ENCODE assay signal across 26 mouse cellular contexts in genomic region chr1:36910397-36910796, GRCm38 (mm10). TPM values are rescaled to one million over a fixed set of nuclear protein-coding genes. Genes with fewer than 3 reads are reported as not detected.
A peak's percentile ranks its signal among the peaks of the same experiment; 100 is the strongest.
DNase-seq lines count a peak whose midpoint lies in the region; ATAC-seq and TF ChIP-seq lines count a peak whose summit lies in the region.
"Had no signal": no experiment of that assay in that cellular context is flagged by ENCODE, and none has a peak within 500 bp of the region (broad histone marks: within the 10 kb centered on the region; RNA-seq: fewer than 3 reads in every experiment).

No protein-coding gene starts in this region.

- DNase-seq in liver, postnatal 0 days: no peak
- peak; percentile 75 for DNase-seq in naive thymus-derived CD4-positive, alpha-beta T cell, adult 2 months (ENCODE audit: low read depth)
- no peak for DNase-seq in right cerebral cortex, postnatal 14 days
- DNase-seq: adrenal gland, adult 2 months; adrenal gland, postnatal 25 days; cerebellum, adult 11-12 months; cerebellum, adult 9-11 months; cerebellum, postnatal 25 days; gastrocnemius, postnatal 25 days; heart, adult 18-20 months; heart, postnatal 10 days; heart, postnatal 36 days had no signal

- ATAC-seq in liver, embryonic 12.5 days: no peak
- no peak for ATAC-seq in liver, postnatal 0 days
- ATAC-seq in activated CD4-positive, CD25-positive, alpha-beta regulatory T cell, adult 4 months: peak; percentile 78
- no peak for ATAC-seq in megakaryocyte progenitor cell, adult 5-6 weeks (replicated peaks; ENCODE audit: poor library complexity)
- ATAC-seq: forebrain, embryonic 14.5 days; hindbrain, embryonic 16.5 days; intestine, postnatal 0 days had no signal

- TF ChIP-seq EP300 in liver, postnatal 0 days (IDR thresholded peaks at IDR 0.05; ENCODE audit: low read depth): no peak

- no peak overlapping the region for H3K4me2 ChIP-seq in liver, embryonic 12.5 days
- no peak overlapping the region for H3K4me2 ChIP-seq in liver, postnatal 0 days (ENCODE audit: low read depth, low read length)
- H3K4me2 ChIP-seq: embryonic facial prominence, embryonic 12.5 days; embryonic facial prominence, embryonic 15.5 days; heart, embryonic 12.5 days; heart, embryonic 15.5 days; hindbrain, embryonic 13.5 days had no signal

- TF ChIP-seq CTCF in liver, postnatal 0 days (IDR thresholded peaks at IDR 0.05; ENCODE audit: low read depth): no peak

- no peaks in the 10 kb centered on the region for H3K9me3 ChIP-seq in liver, embryonic 12.5 days (replicated peaks)
- H3K9me3 ChIP-seq in liver, postnatal 0 days (ENCODE audit: low read length): no peaks in the 10 kb centered on the region
- H3K9me3 ChIP-seq: embryonic facial prominence, embryonic 12.5 days; embryonic facial prominence, embryonic 15.5 days; G1E; heart, embryonic 12.5 days; heart, embryonic 15.5 days; hindbrain, embryonic 10.5 days; hindbrain, embryonic 13.5 days had no signal

- WGBS in liver, embryonic 12.5 days (ENCODE audit: insufficient replicate concordance): 86% methylated on average over 5 of the region's 5 CpGs
- WGBS in liver, postnatal 0 days (ENCODE audit: insufficient replicate concordance): 89% methylated on average over 5 of the region's 5 CpGs

- H3K27ac ChIP-seq in liver, embryonic 12.5 days: 0 out of 2 replicates have a peak overlapping the region, but pooled peaks have one; percentile 20
- no peak overlapping the region for H3K27ac ChIP-seq in liver, postnatal 0 days (ENCODE audit: low read depth)
- H3K27ac ChIP-seq: embryonic facial prominence, embryonic 12.5 days; embryonic facial prominence, embryonic 15.5 days; heart, embryonic 15.5 days; hindbrain, embryonic 10.5 days; hindbrain, embryonic 13.5 days had no signal

- H3K36me3 ChIP-seq in liver, embryonic 12.5 days: peaks cover 16% of the 10 kb centered on the region
- peaks cover 2% of the 10 kb centered on the region; the same call in 1 of the 2 replicates for H3K36me3 ChIP-seq in liver, postnatal 0 days (replicated peaks; ENCODE audit: insufficient read depth, low read length)
- H3K36me3 ChIP-seq: embryonic facial prominence, embryonic 12.5 days; embryonic facial prominence, embryonic 15.5 days; heart, embryonic 12.5 days; heart, embryonic 15.5 days had no signal

- no peaks in the 10 kb centered on the region for H3K27me3 ChIP-seq in liver, embryonic 12.5 days (replicated peaks)
- H3K27me3 ChIP-seq in liver, postnatal 0 days (ENCODE audit: insufficient read depth, low read length): no peaks in the 10 kb centered on the region
- H3K27me3 ChIP-seq: embryonic facial prominence, embryonic 12.5 days; embryonic facial prominence, embryonic 15.5 days; heart, embryonic 12.5 days; heart, embryonic 15.5 days; hindbrain, embryonic 13.5 days; Patski had no signal

- peaks cover 69% of the 10 kb centered on the region for H3K4me1 ChIP-seq in liver, embryonic 12.5 days
- peaks cover 36% of the 10 kb centered on the region for H3K4me1 ChIP-seq in liver, postnatal 0 days (ENCODE audit: insufficient read depth)

- H3K9ac ChIP-seq in liver, embryonic 12.5 days: no peak overlapping the region
- no peak overlapping the region for H3K9ac ChIP-seq in liver, postnatal 0 days (replicated peaks)
- H3K9ac ChIP-seq: embryonic facial prominence, embryonic 12.5 days; embryonic facial prominence, embryonic 15.5 days; heart, embryonic 12.5 days; heart, embryonic 15.5 days; hindbrain, embryonic 13.5 days had no signal

- H3K4me3 ChIP-seq in liver, embryonic 12.5 days: no peak overlapping the region
- no peak overlapping the region for H3K4me3 ChIP-seq in liver, postnatal 0 days (ENCODE audit: low read depth, low read length)
- H3K4me3 ChIP-seq: embryonic facial prominence, embryonic 12.5 days; embryonic facial prominence, embryonic 15.5 days; heart, embryonic 12.5 days; heart, embryonic 15.5 days; hindbrain, embryonic 10.5 days; hindbrain, embryonic 13.5 days had no signal

RNA-seq across cellular contexts. Expression of gene Tmem131, which starts 33.1 kb away (rescaled TPM):
- polyA plus RNA-seq in liver, embryonic 12.5 days (2016; fragmentation: Nextera tagmentation; extraction: Ambion mirVana): 14.9 and 15.4 TPM in 2 replicates
- polyA plus RNA-seq in liver, postnatal 0 days (2015; fragmentation: Nextera tagmentation; extraction: Ambion mirVana): 4.8 and 6.1 TPM in 2 replicates
- 10 to 100 TPM; 10.3 to 11.4 TPM for polyA plus RNA-seq in activated CD4-positive, CD25-positive, alpha-beta regulatory T cell, adult 4 months (2017; shearing (Covaris generic))
- 48.5 and 52.7 TPM in 2 replicates for total RNA-seq in megakaryocyte progenitor cell, adult 5-6 weeks (2015)
- 13.5 and 16.6 TPM in 2 replicates for total RNA-seq in megakaryocyte progenitor cell, adult 5-6 weeks (2017)
